Mouse (Mus musculus) hindbrain, postnatal 0 days (tissue): Measurements from ENCODE around the gene Kalrn. TPM values are rescaled to one million over a fixed set of nuclear protein-coding genes. Genes with fewer than 3 reads are reported as not detected.

Experiments
- ATAC-seq: fragments of 200-750 bp; cut with Nextera tagmentation; 2 replicates; pipeline ENCODE4 v1.8.0; 2017; ENCODE audit warnings: mild to moderate bottlenecking, moderate TSS enrichment, moderate library complexity
- DNase-seq: peaks from one replicate; pipeline ENCODE4 v3.0.0-alpha.2; 2015; ENCODE audit warnings: low spot score
- H3K27ac ChIP-seq: fragments of 300-500 bp; sonication (generic); 2 replicates; pipeline ENCODE4 v1.5.1; 2014; ENCODE audit warnings: mild to moderate bottlenecking
- H3K27me3 ChIP-seq: fragments of 300-500 bp; sonication (generic); 2 replicates; pipeline ENCODE4 v1.6.1; 2014; ENCODE audit warnings: low read length, mixed read lengths; ENCODE audit not compliant: insufficient read depth
- H3K36me3 ChIP-seq: fragments of 300-500 bp; sonication (generic); 2 replicates; pipeline ENCODE4 v1.6.1; 2014; ENCODE audit warnings: low read length, mixed read lengths; ENCODE audit not compliant: insufficient read depth
- H3K4me1 ChIP-seq: fragments of 300-500 bp; sonication (generic); 2 replicates; pipeline ENCODE4 v1.6.1; 2014; ENCODE audit warnings: antibody characterized with exemption, low read length, mixed read lengths; ENCODE audit not compliant: insufficient read depth
- H3K4me2 ChIP-seq: fragments of 300-500 bp; sonication (generic); 2 replicates; pipeline ENCODE4 v1.6.1; 2014; ENCODE audit warnings: low read depth, mild to moderate bottlenecking, low read length, moderate library complexity, mixed read lengths
- H3K4me3 ChIP-seq: fragments of 300-500 bp; sonication (generic); 2 replicates; pipeline ENCODE4 v1.5.1; 2014; ENCODE audit warnings: low read length
- H3K9ac ChIP-seq: fragments of 300-500 bp; sonication (generic); replicated peaks from 2 replicates; pipeline ENCODE4 v1.6.1; 2014; ENCODE audit warnings: mild to moderate bottlenecking, low read length, moderate library complexity, mixed read lengths
- H3K9me3 ChIP-seq: fragments of 300-500 bp; sonication (generic); 2 replicates; pipeline ENCODE4 v1.6.1; 2016; ENCODE audit warnings: low read length, mixed read lengths
- CTCF ChIP-seq: IDR thresholded peaks from 2 replicates; pipeline ENCODE4 v1.5.1; 2016; ENCODE audit warnings: antibody characterized with exemption, control low read depth, low read depth
- WGBS: fragments of 180-500 bp; shearing (Covaris S2); extraction: QIAGEN DNeasy Blood & Tissue Kit; methylation state at CpG from one replicate; pipeline ENCODE4 v1.1.7; 2014; 5-methylcytosine and 5-hydroxymethylcytosine counted together
- polyA plus RNA-seq: library from polyadenylated mRNA; unstranded; fragments of >200 nt; fragmentation: Nextera tagmentation; extraction: Ambion mirVana; gene quantifications from 2 replicates; pipeline ENCODE4 v1.2.1, GENCODE M21; 2015
- total RNA-seq: library from RNA; depleted of rRNA; stranded (reverse); fragments of >200 nt; gene quantifications from 2 replicates; pipeline ENCODE4 v1.2.3, GENCODE M21; 2014

Kalrn gene
- total and polyA plus RNA-seq, 2 experiments from 2014 or later: 17.0 to 107 TPM

DNA sequence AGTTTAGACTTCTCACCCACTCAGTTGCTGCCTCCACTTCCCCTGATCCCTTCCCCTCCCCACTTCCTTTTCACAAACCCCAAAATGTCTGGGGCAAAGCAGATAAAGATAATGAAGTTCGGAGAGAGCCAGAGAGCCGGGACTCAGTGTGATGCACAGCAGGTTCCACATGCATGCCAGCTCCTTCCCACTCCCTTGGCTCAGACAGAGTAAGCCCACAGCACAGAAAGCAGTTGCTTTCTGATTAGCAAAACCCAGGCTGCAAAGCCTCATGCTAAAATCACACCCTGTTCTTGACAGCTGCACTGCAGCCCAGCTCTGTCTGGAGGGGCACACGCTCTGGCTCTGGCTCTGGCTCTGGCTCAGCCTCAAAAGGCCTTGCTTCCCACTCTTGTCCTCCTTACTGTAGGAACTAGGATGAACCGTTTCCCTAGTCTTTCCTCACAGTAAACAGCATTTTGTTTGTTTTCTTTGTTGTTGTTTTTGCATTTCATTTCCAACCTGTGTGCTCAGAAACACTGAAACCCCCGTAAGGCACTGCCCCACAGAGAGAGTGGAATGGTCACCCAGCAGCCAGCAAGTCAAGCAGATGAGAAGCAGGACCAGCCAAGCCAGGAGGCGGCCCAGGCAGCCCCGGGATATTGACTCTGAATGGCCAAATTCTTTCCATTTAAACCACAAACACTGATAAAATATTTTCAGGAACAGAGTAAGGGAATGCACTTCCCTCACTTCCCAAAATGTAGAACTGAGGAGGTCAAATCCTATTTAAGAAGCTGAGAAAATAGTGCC, 230.8 kb downstream of the Kalrn start:
- Histone ChIP-seq H3K4me3 (no peak overlapping the region), H3K27ac (no peak overlapping the region; the same call in 1 of the 2 replicates), H3K27me3 (no peaks in the 10 kb centered on the region), H3K36me3 (no peaks in the 10 kb centered on the region), H3K4me1 (peaks cover 13% of the 10 kb centered on the region), H3K9me3 (no peaks in the 10 kb centered on the region), H3K9ac (no peak overlapping the region), H3K4me2 (no peak overlapping the region)
- 33% methylated on average over 7 of the region's 7 CpGs for WGBS
- no peak for TF ChIP-seq CTCF
- DNase-seq (peak; percentile 75), ATAC-seq (peak; percentile 84)

DNA sequence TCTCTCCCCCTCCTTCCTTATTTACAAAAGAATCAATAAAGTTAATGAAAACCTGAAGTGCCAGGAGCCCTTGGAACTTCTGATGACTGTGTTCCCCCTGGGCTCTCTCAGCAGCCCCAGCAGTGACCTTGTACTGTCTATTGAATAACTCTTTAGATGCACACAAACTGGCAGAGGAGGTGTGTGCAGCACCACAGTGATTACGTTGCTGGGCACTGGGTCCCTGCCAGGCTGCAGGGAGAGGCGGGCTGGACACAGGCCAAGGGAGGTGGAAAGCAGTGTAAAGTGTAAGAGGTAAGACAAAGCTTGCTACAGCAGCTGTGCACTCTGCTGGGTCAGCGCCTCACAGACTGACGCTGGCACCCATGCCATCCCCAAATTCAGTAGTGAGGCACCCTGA, 238.4 kb downstream of the Kalrn start:
- 39% methylated on average over 4 of the region's 4 CpGs for WGBS
- H3K4me3 ChIP-seq: no peak overlapping the region
- no peak overlapping the region for H3K4me2 ChIP-seq
- no peaks in the 10 kb centered on the region for H3K36me3 ChIP-seq
- no peak for TF ChIP-seq CTCF
- no peak overlapping the region for H3K9ac ChIP-seq
- H3K27me3 ChIP-seq: no peaks in the 10 kb centered on the region
- peaks cover 28% of the 10 kb centered on the region for H3K4me1 ChIP-seq
- ATAC-seq: no peak
- no peak overlapping the region for H3K27ac ChIP-seq
- DNase-seq: peak; percentile 54
- H3K9me3 ChIP-seq: no peaks in the 10 kb centered on the region

DNA sequence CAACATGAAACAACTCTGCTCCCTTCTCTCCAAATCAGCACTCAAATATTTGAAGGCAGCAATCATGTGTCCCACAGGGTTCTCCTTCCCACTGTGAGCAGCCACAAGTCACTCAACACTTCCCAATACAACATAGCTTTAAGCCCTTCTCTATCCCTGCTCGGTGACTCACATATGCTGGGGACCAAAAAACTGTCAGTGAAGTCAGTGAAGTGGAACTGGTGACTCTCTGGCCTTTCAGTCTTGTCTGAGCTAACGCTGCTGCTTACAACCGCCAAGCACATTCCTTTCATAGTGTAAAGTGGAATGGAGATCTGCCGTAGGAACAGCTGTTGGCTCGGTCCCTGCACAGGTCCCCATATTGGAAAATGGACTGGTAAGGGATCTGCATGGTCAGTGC, 241.7 kb downstream of the Kalrn start:
- H3K27ac ChIP-seq: no peak overlapping the region
- peaks cover 23% of the 10 kb centered on the region for H3K4me1 ChIP-seq
- H3K27me3 ChIP-seq: no peaks in the 10 kb centered on the region
- no peak; the same call in 1 of the 2 replicates for ATAC-seq
- H3K4me3 ChIP-seq: no peak overlapping the region
- no peak for DNase-seq
- TF ChIP-seq CTCF: no peak
- H3K4me2 ChIP-seq: no peak overlapping the region
- H3K36me3 ChIP-seq: no peaks in the 10 kb centered on the region
- H3K9me3 ChIP-seq: no peaks in the 10 kb centered on the region
- no peak overlapping the region for H3K9ac ChIP-seq
- 37% methylated on average over 5 of the region's 5 CpGs for WGBS

DNA sequence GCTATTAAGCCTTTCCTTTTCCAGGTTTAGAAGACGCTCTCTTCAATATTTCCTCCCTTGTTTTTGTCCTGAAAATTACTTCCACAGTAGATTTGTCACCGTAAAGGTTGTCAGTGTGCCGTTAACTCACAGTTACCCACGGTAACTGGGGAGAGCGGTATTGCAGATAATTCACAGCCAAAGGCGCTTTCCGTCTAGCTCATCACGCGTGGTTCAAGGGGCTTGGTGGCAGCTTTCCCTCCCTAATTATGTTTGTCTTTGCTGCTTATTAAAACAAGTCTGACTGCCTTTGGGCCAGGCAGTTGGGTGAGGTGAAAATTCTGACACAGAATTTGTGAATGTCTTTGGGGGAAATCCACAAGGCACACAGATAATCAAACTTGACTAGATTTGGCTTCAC, 243.5 kb downstream of the Kalrn start:
- Histone ChIP-seq H3K4me1 (peaks cover 20% of the 10 kb centered on the region), H3K4me3 (no peak overlapping the region), H3K36me3 (no peaks in the 10 kb centered on the region), H3K9ac (no peak overlapping the region), H3K27ac (peak overlapping the region; percentile 23; the same call in 1 of the 2 replicates), H3K27me3 (no peaks in the 10 kb centered on the region), H3K4me2 (peak overlapping the region; percentile 38), H3K9me3 (no peaks in the 10 kb centered on the region)
- DNase-seq: no peak
- 32% methylated on average over 9 of the region's 9 CpGs for WGBS
- no peak for TF ChIP-seq CTCF
- ATAC-seq: peak; percentile 51

DNA sequence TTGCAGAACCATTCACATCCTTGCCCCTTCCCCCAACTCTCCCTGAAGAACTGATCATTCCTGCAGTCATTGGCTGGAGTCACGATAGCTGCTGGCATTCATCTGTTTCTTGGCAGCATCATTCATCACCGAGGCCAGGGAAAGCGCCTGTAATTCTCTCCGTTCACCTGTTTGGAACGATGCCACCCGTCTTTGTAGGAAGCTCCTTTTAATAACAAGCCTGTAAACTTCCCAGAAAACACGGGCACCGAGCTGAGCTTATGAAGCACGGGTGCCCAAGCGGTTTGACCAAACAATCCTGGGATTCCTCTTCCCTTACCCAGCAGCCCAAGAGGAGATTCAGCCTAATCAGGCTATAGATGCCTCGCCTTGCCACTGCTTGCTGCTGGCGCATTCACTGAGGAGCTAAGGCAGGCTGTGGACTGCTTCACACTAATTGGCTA, 243.9 kb downstream of the Kalrn start:
- H3K4me1 ChIP-seq: peaks cover 17% of the 10 kb centered on the region
- no peaks in the 10 kb centered on the region for H3K36me3 ChIP-seq
- H3K27ac ChIP-seq: peak overlapping the region; percentile 42; the same call in 1 of the 2 replicates
- H3K4me2 ChIP-seq: peak overlapping the region; percentile 38
- DNase-seq (peak; percentile 85), ATAC-seq (peak; percentile 77)
- H3K27me3 ChIP-seq: no peaks in the 10 kb centered on the region
- 14% methylated on average over 12 of the region's 12 CpGs for WGBS
- H3K9ac ChIP-seq: no peak overlapping the region
- no peak overlapping the region for H3K4me3 ChIP-seq
- H3K9me3 ChIP-seq: no peaks in the 10 kb centered on the region
- TF ChIP-seq CTCF: peak; percentile 55

DNA sequence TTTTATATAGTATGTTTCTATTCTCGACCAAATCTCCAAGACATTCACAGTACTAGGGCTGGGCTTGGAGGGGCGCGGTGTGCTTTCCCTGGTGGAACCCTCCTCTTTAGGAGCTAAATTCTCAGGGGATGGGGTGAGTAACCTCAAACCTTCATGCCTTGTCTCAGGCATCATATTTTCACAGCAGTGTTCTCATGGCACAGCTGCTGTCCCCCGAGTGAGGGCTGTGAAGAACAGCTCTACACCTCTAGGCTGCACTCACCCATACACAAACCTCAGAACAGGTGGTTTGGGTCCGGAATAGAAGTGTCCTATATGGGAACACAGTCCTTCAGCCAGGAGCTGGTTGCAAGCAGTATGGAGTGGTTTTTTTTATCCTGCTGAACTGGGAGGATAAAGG, 245.4 kb downstream of the Kalrn start:
- H3K27ac ChIP-seq: no peak overlapping the region
- no peaks in the 10 kb centered on the region for H3K9me3 ChIP-seq
- no peaks in the 10 kb centered on the region for H3K27me3 ChIP-seq
- WGBS: 82% methylated on average over 5 of the region's 5 CpGs
- no peak overlapping the region for H3K9ac ChIP-seq
- H3K4me2 ChIP-seq: no peak overlapping the region
- TF ChIP-seq CTCF: no peak
- H3K4me3 ChIP-seq: no peak overlapping the region
- H3K4me1 ChIP-seq: peaks cover 16% of the 10 kb centered on the region
- DNase-seq (no peak), ATAC-seq (no peak)
- no peaks in the 10 kb centered on the region for H3K36me3 ChIP-seq

DNA sequence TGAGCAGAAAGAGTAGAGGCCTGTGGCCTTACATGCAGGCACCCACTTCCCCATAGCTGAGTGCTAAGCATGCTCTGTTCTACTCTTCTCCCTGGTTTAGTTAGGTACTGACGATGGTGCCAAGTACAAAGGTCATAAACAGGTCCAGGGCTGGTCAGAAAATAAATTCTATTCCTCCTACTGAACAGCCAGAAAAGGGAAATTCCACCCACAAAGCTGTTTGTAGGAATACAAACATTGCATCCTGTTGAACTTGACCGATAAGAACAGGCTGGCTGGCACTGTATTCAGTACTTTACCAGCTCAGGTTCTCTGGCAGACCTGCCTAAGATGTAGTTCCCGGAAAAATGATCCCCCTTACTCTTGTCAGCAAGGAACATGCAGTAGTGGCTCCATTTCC, 247.5 kb downstream of the Kalrn start:
- no peak for ATAC-seq
- DNase-seq: no peak
- H3K27ac ChIP-seq: no peak overlapping the region
- no peaks in the 10 kb centered on the region for H3K36me3 ChIP-seq
- H3K4me1 ChIP-seq: peaks cover 13% of the 10 kb centered on the region
- no peaks in the 10 kb centered on the region for H3K9me3 ChIP-seq
- no peak overlapping the region for H3K4me3 ChIP-seq
- no peak overlapping the region for H3K9ac ChIP-seq
- no peaks in the 10 kb centered on the region for H3K27me3 ChIP-seq
- WGBS: 90% methylated on average over 3 of the region's 3 CpGs
- no peak for TF ChIP-seq CTCF
- no peak overlapping the region for H3K4me2 ChIP-seq
